Mouse (Mus musculus): ENCODE data around the gene Ncoa7. TPM values are rescaled to one million over a fixed set of nuclear protein-coding genes. Genes with fewer than 3 reads are reported as not detected.

Ncoa7 gene
- total RNA-seq, 2 experiments from 2014 or later: 1.5 to 2.8 TPM

GRCm38 (mm10) chr10:30775987-30776386 lies 27.1 kb downstream of the Ncoa7 start:
- Histone ChIP-seq H3K27ac (no peak overlapping the region), H3K4me3 (no peak overlapping the region)
- intact Hi-C loops (cut with DNase I): no loop called here
- DNase-seq: no peak
- no peak for TF ChIP-seq CTCF (IDR thresholded peaks at IDR 0.05)

- Histone ChIP-seq H3K27ac (no peak overlapping the region), H3K4me3 (no peak overlapping the region)
- TF ChIP-seq CTCF (IDR thresholded peaks at IDR 0.05): no peak
- DNase-seq: no peak
- intact Hi-C loops (cut with DNase I): no loop called here
Observed at GRCm38 (mm10) chr10:30775568-30775967, 27.6 kb downstream of the Ncoa7 start.

GRCm38 (mm10) chr10:30774396-30774795 lies 28.7 kb downstream of the Ncoa7 start:
- Histone ChIP-seq H3K27ac (no peak overlapping the region; the same call in 1 of the 2 replicates), H3K4me3 (no peak overlapping the region)
- DNase-seq: no peak
- TF ChIP-seq CTCF (IDR thresholded peaks at IDR 0.05): no peak
- intact Hi-C loops (cut with DNase I): no loop called here

- no peak for TF ChIP-seq CTCF (IDR thresholded peaks at IDR 0.05)
- DNase-seq: no peak
- Histone ChIP-seq H3K27ac (peak overlapping the region; percentile 12; the same call in 1 of the 2 replicates), H3K4me3 (no peak overlapping the region)
- intact Hi-C loops (cut with DNase I): no loop called here
Observed at GRCm38 (mm10) chr10:30773181-30773580, 29.9 kb downstream of the Ncoa7 start.

DNA sequence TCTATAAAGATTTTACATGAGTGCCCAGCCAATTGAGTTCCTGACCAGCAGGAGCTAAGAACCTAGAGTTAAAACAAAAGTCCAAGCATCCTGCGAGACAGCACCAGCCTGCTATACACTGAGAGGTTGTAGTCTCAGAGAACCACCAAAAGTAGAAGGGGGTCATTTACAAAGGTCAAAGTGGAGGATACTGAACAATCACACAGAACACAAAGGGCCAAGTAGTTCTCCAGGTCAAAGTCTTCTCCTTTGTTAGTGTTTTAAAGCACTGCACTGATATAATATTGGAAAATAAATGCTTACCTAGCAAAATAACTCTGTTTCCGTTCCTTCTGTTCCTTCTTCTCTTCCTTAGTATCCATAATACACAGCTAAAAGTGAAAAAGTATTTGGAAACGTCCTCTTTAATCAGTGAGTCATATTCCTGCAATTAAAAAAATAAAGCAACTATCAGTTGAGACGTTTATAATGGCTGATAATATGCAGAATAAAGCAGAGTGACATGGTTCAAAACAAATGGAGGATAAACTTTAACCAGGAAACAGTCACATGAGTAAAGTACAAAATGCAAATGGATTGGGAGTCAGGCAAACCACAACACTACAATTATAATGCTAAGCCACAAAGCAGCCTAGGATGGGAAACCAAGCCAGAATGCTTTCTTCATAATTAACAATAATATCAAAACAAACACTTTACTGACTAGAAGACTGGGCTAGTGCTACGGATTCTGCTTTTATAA lies 31.5 kb downstream of the Ncoa7 start:
- Histone ChIP-seq H3K4me3 (no peak overlapping the region), H3K27ac (no peak overlapping the region; the same call in 1 of the 2 replicates)
- no peak for DNase-seq
- intact Hi-C loops (cut with DNase I): no loop called here
- TF ChIP-seq CTCF (IDR thresholded peaks at IDR 0.05): no peak

- 0 out of 2 replicates have a peak overlapping the region, but pooled peaks have one; percentile 35 for H3K27ac ChIP-seq
- no peak for DNase-seq
- intact Hi-C loops (cut with DNase I): no loop called here
- 0 out of 2 replicates have a peak overlapping the region, but pooled peaks have one; percentile 9 for H3K4me3 ChIP-seq
- TF ChIP-seq CTCF (IDR thresholded peaks at IDR 0.05): no peak
Observed at GRCm38 (mm10) chr10:30768820-30769219, 34.3 kb downstream of the Ncoa7 start.

DNA sequence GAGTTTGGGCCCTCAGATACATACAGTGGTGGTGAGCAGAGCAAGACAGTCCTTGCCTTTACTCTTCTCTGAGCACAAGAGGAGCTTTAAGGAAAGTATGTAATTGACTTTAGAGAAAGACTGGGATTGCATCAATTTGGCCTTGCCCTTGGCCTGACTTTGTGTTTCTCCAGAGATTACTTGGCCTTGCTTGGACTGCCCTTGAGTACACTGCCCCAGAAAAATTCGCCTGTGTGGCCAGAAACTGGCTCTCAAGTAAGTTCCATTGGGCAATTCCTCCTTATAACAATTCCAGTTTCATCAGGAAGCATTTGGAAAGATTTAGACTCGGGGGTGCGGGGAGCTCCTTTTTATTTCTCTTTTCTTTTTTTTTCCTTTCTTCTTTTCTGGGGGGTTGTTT lies 34.9 kb downstream of the Ncoa7 start:
- no peak for TF ChIP-seq CTCF (IDR thresholded peaks at IDR 0.05)
- peak overlapping the region; percentile 35; the same call in 1 of the 2 replicates for H3K27ac ChIP-seq
- intact Hi-C loops (cut with DNase I): no loop called here
- DNase-seq: peak; percentile 50
- 0 out of 2 replicates have a peak overlapping the region, but pooled peaks have one; percentile 9 for H3K4me3 ChIP-seq

DNA sequence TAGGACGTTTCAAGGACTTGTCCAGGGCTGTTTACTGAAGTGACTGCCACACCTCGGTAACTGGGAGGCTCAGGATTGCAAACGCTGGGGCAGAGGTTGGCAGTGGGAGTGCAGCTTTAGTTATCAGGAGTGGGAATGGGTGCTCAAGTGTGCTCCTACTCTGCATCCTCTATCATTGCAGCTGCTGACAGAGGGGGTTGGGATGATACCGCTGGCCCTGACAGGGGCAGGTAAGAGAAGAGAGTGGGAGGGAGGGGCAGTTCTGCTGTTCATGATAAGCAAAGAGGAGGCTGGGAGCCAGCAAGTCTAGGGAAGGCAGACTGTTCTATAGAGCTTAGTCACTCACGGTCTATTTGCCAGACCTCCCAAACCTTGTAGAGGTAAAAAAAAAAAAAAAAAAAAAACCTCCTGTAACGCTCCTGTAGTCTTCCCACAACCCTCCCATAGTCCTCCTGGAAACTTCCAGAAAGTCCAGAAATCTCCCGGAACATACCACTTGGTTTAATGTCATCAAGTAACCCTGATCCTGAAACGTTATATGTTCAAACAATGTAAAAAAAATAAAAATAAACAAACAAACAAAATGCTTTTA lies 39.9 kb downstream of the Ncoa7 start:
- intact Hi-C loops (cut with DNase I): no loop called here
- no peak overlapping the region for H3K4me3 ChIP-seq
- TF ChIP-seq CTCF (IDR thresholded peaks at IDR 0.05): no peak
- no peak for DNase-seq
- no peak overlapping the region for H3K27ac ChIP-seq

DNA sequence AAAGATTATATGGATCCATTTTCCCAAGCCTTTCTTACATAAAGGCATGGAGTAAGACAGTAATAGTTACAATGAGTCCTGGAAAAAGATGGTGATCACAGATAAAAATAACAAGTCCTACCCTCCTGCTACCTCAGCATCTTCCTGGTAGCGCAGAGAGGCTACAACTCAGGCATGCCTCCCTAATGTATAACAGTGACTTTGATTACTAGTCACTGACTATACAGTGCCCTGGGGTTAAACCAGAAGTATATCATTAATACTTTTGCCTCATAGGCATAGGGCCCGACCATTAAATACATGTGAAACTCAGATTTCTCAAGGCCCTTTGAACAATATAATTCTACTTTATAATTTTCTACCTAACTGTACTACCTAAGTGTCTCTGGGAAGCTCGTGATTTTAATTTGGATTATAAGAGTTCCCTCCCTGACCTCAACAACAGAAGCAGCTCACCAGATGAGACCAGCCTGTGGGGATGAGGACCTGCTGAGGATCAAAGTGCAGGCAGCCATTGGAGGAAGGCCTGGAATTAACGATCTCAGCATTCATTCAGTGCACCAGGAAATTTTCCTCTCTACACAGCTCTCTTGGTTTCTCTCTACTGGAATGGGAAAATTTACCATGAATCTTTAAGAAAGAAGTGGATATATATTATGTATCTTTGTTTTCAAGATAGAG lies 40.7 kb downstream of the Ncoa7 start:
- DNase-seq: no peak
- no peak for TF ChIP-seq CTCF (IDR thresholded peaks at IDR 0.05)
- Histone ChIP-seq H3K27ac (no peak overlapping the region), H3K4me3 (no peak overlapping the region)
- intact Hi-C loops (cut with DNase I): no loop called here

DNA sequence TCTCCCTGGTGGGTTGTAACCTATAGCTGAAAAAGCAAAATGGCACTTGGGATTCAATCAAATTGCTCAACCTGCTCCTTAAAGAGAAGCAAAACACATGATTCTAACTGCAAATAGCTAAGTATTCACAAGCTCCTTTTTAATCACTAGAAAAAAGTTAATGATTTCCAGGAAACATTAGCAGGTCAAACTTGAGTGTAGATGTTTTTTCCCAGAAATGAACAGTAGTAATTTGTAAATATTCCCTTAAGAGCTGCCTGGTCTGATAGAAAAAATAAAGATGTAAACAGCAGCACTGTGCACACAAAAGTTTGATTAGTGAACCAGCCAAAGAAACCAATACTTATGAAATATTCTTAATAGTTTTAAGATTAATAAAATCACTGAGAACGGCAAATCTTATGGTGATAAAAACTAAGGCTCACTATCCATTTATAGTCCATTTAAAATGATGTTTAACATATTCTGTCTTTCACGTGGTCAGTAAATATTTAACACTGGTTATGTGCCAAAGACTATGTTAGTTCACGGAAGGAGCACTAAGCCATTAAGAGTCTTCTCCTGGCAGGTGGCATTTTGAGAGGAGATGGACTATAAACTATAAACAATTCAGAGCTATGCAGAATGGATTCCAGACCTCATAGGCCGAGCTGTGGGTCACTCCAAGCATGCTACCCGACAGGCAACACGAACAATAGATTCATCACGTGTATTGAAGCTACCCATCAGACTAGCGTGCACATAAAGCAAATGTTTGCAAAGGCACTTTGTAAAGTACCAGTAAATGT lies 43.6 kb downstream of the Ncoa7 start:
- DNase-seq: no peak
- no peak for TF ChIP-seq CTCF (IDR thresholded peaks at IDR 0.05)
- Histone ChIP-seq H3K4me3 (no peak overlapping the region), H3K27ac (no peak overlapping the region)
- intact Hi-C loops (cut with DNase I): no loop called here

DNA sequence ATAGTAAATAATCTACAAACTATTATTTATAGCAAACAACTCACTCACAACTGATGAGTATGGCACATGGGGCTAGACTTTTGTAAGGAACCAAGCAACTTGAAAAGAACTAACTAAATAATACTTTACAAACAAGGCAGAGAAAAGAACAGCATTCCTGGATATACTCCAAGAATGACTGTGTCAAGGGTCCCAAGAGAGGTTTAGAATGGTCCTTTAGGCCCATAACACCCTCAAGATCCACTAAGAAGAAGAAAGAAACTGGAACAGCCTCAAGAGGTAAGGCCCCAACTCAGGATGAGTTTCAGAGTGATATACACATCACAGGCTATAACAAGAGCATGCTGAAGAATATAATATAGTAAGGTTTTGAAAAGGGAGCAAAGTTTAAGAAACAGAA lies 47.1 kb downstream of the Ncoa7 start:
- H3K27ac ChIP-seq: no peak overlapping the region
- no peak for TF ChIP-seq CTCF (IDR thresholded peaks at IDR 0.05)
- DNase-seq: no peak
- no peak overlapping the region for H3K4me3 ChIP-seq
- intact Hi-C loops (cut with DNase I): no loop called here

GRCm38 (mm10) chr10:30754825-30755457 lies 48.2 kb downstream of the Ncoa7 start:
- intact Hi-C loops (cut with DNase I): no loop called here
- TF ChIP-seq CTCF (IDR thresholded peaks at IDR 0.05): no peak
- Histone ChIP-seq H3K27ac (no peak overlapping the region), H3K4me3 (no peak overlapping the region)
- no peak for DNase-seq
